Mouse (Mus musculus): Measurements from ENCODE around the gene Amd1. TPM values are rescaled to one million over a fixed set of nuclear protein-coding genes. Genes with fewer than 3 reads are reported as not detected.

Amd1 gene
- total RNA-seq (2014; rRNA removed) = 53.2 and 54.6 TPM in 2 replicates
- polyA plus RNA-seq (2015; fragmentation: Nextera tagmentation; extraction: Ambion mirVana) = 32.9 and 34.3 TPM in 2 replicates

DNA sequence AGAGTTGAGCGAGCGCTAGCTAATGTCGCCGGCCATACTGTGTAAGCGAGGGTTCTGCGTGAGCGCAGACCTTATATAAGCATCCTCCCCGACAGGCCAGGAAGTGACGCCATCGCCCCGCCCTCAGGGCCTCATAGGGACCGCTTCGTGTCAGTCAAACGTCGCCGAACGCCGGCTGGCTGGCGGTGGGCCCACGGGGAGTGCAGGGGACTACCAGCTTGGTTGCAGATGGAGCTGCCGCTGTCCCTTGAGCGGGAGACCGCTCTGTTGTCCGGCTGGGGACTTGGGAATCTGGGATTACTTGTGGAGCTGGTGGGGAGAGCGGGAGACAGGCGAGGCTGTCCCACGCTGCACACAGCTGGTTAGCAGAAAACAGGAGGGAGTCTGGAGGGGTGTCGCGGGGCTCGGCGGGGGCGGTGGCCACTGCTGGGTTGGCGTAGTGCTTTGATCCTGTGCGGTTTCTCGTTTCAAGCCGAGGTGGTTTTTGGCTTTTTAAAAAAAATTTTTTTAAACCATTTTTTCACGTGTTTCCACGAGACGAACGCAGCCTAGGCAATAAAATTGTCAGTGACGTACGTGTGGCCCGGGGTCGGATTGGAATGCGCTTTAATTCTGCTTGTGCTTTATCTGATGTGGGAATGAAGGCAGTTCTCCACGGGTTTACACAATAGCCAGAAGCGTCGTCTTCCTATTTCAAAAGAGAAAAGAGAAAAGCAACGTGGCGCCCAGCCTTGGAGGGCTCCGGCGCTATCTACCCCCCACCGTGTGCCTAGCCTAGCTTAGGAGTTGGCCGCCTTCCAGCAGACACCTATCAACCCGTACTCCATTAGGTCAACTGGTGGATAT lies at the start of gene Amd1:
Gene Amd1, minus strand, starts transcription at position 47 of the 846 bp plus-strand sequence.
- Histone ChIP-seq H3K27ac (ENCODE audit: low read depth, low read length) (peak within 1 kb of the TSS; percentile 88), H3K4me2 (ENCODE audit: low read depth, low read length, poor library complexity, severe bottlenecking) (peak within 1 kb of the TSS; percentile 65), H3K27me3 (ENCODE audit: insufficient read depth, low read length) (no peaks in the 10 kb centered on the region), H3K4me1 (ENCODE audit: insufficient read depth, low read length) (0 out of 2 replicates have a peak, but pooled peaks cover 10% of the 10 kb centered on the region), H3K9ac (replicated peaks; ENCODE audit: low read length, poor library complexity, severe bottlenecking) (peak within 1 kb of the TSS; percentile 93), H3K9me3 (ENCODE audit: low read length) (no peaks in the 10 kb centered on the region), H3K36me3 (ENCODE audit: insufficient read depth, low read length) (no peaks in the 10 kb centered on the region), H3K4me3 (ENCODE audit: low read depth, low read length) (peak within 1 kb of the TSS; percentile 96)
- no peak for TF ChIP-seq CTCF (IDR thresholded peaks at IDR 0.05)
- WGBS = under 1% methylated on average over 55 of the region's 55 CpGs
- peak; percentile 100 for DNase-seq (ENCODE audit: low spot score)
- ATAC-seq (ENCODE audit: low FRiP score) = peak; percentile 94

DNA sequence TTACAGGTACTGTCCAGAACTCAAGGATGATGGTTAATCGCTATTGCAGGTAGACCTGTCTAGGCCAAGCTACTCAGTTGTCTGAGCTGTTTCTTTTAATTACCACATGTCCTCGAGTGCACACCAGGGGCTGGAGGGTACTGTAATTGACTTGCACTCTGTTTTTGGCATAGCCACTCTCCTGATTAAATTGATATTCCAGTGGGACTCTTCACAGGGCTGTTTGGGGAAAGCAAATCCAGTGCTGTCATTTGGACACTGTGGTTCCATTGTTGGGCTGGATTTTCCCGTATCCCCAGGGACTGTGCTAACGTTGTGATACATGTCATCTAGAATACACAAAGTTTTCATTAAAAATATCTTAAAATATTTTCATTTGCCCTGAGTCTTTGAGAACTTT lies 49.2 kb upstream of the Amd1 start:
- Histone ChIP-seq H3K9me3 (ENCODE audit: low read length) (no peaks in the 10 kb centered on the region), H3K4me3 (ENCODE audit: low read depth, low read length) (peak overlapping the region; percentile 9; the same call in 1 of the 2 replicates), H3K4me2 (ENCODE audit: low read depth, low read length, poor library complexity, severe bottlenecking) (peak overlapping the region; percentile 69), H3K27ac (ENCODE audit: low read depth, low read length) (no peak overlapping the region), H3K4me1 (ENCODE audit: insufficient read depth, low read length) (peaks cover 4% of the 10 kb centered on the region; the same call in 1 of the 2 replicates), H3K9ac (replicated peaks; ENCODE audit: low read length, poor library complexity, severe bottlenecking) (no peak overlapping the region), H3K27me3 (ENCODE audit: insufficient read depth, low read length) (no peaks in the 10 kb centered on the region), H3K36me3 (ENCODE audit: insufficient read depth, low read length) (no peaks in the 10 kb centered on the region)
- ATAC-seq (ENCODE audit: low FRiP score) (no peak), DNase-seq (ENCODE audit: low spot score) (peak; percentile 55)
- 43% methylated on average over 4 of the region's 4 CpGs for WGBS
- TF ChIP-seq CTCF (IDR thresholded peaks at IDR 0.05) = no peak

DNA sequence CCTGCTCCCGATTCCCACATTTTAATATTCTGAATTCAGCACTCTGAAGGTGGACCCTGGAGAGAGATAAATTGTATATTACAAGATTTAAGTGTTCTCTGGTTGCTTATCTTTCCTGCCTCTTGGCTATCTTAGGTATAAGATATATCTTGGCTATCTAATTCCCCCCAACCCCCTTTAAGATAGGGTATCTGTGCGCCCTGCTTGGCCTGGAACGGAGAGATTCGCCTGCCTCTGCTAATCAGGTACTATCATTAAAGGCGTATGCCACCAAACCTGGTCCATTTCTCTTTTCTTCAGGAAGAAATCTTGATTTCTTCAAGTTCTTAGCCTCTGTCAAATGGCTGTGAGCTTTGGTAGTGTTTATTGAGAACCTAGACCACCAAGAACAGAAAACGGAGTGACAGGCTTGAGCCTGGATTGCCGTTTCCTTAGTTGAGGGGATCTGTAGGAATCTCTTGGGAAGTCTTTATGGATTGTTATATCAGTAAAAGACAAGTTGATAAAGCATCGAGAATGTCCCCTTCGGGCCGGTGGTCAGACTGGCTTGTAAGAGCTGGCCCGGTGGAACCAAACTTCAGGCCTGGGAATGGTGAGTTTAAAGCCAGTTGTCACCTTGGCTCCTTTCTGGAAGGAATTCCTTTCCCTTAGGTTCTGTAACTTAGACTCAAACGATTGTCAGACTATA lies 48.4 kb upstream of the Amd1 start:
- Histone ChIP-seq H3K36me3 (ENCODE audit: insufficient read depth, low read length) (no peaks in the 10 kb centered on the region), H3K27me3 (ENCODE audit: insufficient read depth, low read length) (no peaks in the 10 kb centered on the region), H3K27ac (ENCODE audit: low read depth, low read length) (no peak overlapping the region), H3K4me1 (ENCODE audit: insufficient read depth, low read length) (peaks cover 4% of the 10 kb centered on the region; the same call in 1 of the 2 replicates), H3K9ac (replicated peaks; ENCODE audit: low read length, poor library complexity, severe bottlenecking) (peak overlapping the region; percentile 82; the same call in 1 of the 2 replicates), H3K9me3 (ENCODE audit: low read length) (no peaks in the 10 kb centered on the region), H3K4me3 (ENCODE audit: low read depth, low read length) (peak overlapping the region; percentile 96), H3K4me2 (ENCODE audit: low read depth, low read length, poor library complexity, severe bottlenecking) (peak overlapping the region; percentile 69)
- DNase-seq (ENCODE audit: low spot score) = no peak
- ATAC-seq (ENCODE audit: low FRiP score) = no peak
- TF ChIP-seq CTCF (IDR thresholded peaks at IDR 0.05) = no peak
- WGBS = 52% methylated on average over 12 of the region's 12 CpGs

DNA sequence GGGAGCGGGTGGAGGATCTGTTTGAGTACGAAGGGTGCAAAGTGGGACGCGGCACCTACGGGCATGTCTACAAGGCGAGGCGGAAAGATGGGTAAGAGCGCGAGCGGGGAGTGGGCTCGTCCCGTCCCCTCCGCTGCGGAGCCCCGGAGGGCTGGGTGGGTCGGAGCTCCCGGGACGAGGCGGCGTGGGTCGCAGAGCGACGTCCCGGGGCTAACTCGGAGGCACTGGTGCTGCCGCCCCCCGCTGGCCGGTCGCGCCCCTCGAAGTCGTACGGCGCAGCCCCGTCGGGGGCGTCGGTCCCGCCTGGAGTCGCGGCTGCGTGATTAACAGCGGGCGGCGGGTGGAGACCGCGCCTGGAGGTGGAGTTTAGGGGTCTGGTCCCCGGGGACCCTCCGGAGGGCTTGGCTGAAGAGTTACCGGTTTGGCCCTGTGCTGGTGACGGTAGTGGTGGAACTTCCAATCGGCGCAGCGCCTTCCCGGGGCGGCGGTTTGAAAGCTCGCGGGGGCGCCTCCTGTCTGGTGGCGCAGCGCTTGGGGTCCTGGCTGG lies 47.7 kb upstream of the Amd1 start:
- peak; percentile 44 for ATAC-seq (ENCODE audit: low FRiP score)
- WGBS = 1% methylated on average over 59 of the region's 62 CpGs
- peak; percentile 30 for TF ChIP-seq CTCF (IDR thresholded peaks at IDR 0.05)

DNA sequence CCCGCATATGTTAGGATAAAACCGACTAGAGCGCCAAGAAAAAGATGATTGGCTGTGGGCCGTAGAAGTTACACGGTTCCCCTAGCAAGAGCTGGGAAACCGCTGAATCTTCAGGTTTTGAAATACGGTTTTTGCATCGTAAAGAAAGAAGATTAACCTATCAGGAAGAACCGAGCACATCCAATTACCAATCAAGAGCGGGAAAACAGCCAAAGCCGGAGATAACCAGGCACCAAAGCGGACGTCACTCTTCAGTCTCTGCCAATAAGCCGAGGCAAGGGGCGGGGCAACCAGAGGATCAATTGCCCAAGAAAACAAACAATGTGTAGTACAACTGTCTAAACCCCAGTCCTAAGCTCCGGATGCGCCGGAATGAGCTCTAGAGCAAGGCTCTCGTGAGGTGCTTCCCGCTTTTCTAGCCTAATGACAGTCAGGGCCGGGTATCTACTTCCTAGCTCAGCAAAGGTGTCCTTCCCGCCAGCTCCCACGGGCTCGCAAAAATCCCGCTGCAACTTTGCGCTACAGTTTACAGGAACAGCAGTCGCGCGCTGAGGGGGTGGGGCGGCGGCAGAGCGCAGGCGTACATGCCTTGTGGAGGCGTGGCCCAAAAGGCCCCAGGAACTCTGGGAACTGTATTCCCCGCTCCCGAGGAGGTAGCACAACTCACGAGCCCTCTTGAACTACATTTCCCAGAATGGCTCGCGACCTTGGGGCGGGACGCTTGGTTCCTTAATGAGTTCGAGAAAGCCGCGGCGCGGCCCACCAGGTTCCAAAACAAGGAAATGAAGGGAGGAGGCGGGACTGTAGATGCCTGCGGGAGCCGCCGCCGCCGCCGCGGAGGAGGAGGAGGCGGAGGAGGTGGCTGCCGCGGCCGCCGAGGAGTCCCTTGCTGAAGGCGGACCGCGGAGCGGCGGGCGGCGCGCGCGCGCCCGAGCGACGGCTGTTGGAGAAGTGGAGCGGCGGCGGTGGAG lies 46.9 kb upstream of the Amd1 start:
- Histone ChIP-seq H3K27ac (ENCODE audit: low read depth, low read length) (peak overlapping the region; percentile 90), H3K4me2 (ENCODE audit: low read depth, low read length, poor library complexity, severe bottlenecking) (peak overlapping the region; percentile 69), H3K4me1 (ENCODE audit: insufficient read depth, low read length) (peaks cover 4% of the 10 kb centered on the region; the same call in 1 of the 2 replicates), H3K36me3 (ENCODE audit: insufficient read depth, low read length) (no peaks in the 10 kb centered on the region), H3K27me3 (ENCODE audit: insufficient read depth, low read length) (no peaks in the 10 kb centered on the region), H3K9me3 (ENCODE audit: low read length) (no peaks in the 10 kb centered on the region), H3K9ac (replicated peaks; ENCODE audit: low read length, poor library complexity, severe bottlenecking) (peak overlapping the region; percentile 82), H3K4me3 (ENCODE audit: low read depth, low read length) (peak overlapping the region; percentile 96)
- DNase-seq (ENCODE audit: low spot score) (peak; percentile 100), ATAC-seq (ENCODE audit: low FRiP score) (peak; percentile 98)
- under 1% methylated on average over 70 of the region's 76 CpGs for WGBS
- TF ChIP-seq CTCF (IDR thresholded peaks at IDR 0.05) = no peak

More for the DNA sequence above, 47.7 kb upstream of the Amd1 start:
- H3K9me3 ChIP-seq (ENCODE audit: low read length) = no peaks in the 10 kb centered on the region
- no peaks in the 10 kb centered on the region for H3K36me3 ChIP-seq (ENCODE audit: insufficient read depth, low read length)
- no peaks in the 10 kb centered on the region for H3K27me3 ChIP-seq (ENCODE audit: insufficient read depth, low read length)
- H3K27ac ChIP-seq (ENCODE audit: low read depth, low read length) = peak overlapping the region; percentile 90
- DNase-seq (ENCODE audit: low spot score) = peak; percentile 72
- H3K4me2 ChIP-seq (ENCODE audit: low read depth, low read length, poor library complexity, severe bottlenecking) = peak overlapping the region; percentile 69
- H3K4me1 ChIP-seq (ENCODE audit: insufficient read depth, low read length) = peaks cover 4% of the 10 kb centered on the region; the same call in 1 of the 2 replicates
- H3K4me3 ChIP-seq (ENCODE audit: low read depth, low read length) = peak overlapping the region; percentile 96
- H3K9ac ChIP-seq (replicated peaks; ENCODE audit: low read length, poor library complexity, severe bottlenecking) = peak overlapping the region; percentile 82

All from midbrain, postnatal 0 days (tissue).